Mouse (Mus musculus) liver, embryonic 14.5 days (tissue): ENCODE results near the gene Parvb.

Source experiments
- CTCF ChIP-seq: IDR thresholded peaks from 2 replicates; pipeline ENCODE4 v1.5.1; 2016; ENCODE audit warnings: antibody characterized with exemption, low read depth, control low read depth
- EP300 ChIP-seq: IDR thresholded peaks from 2 replicates; pipeline ENCODE4 v1.6.1; 2016; ENCODE audit warnings: antibody characterized with exemption, low read depth

- TF ChIP-seq CTCF: no peak
- no peak for TF ChIP-seq EP300
Measured at GRCm38 (mm10) chr15:84276066-84276465, 44.2 kb downstream of the Parvb start.
